Mouse (Mus musculus): ENCODE results near the gene Tuba1b. TPM values are rescaled to one million over a fixed set of nuclear protein-coding genes. Genes with fewer than 3 reads are reported as not detected.
A peak's percentile ranks its signal among the peaks of the same experiment; 100 is the strongest.

The Tuba1b gene
- total and polyA plus RNA-seq, 2 experiments from 2014 or later: 1,582 to 3,264 TPM

GRCm38 (mm10) chr15:98901530-98901929 is 32.8 kb downstream of the Tuba1b start:
- H3K9me3 ChIP-seq (ENCODE audit: low read length): no peaks in the 10 kb centered on the region
- no peak overlapping the region for H3K27ac ChIP-seq (ENCODE audit: low read depth, low read length)
- TF ChIP-seq CTCF (IDR thresholded peaks at IDR 0.05): no peak
- no peak overlapping the region for H3K9ac ChIP-seq (replicated peaks; ENCODE audit: low read length, poor library complexity, severe bottlenecking)
- ATAC-seq (ENCODE audit: low FRiP score): no peak
- H3K36me3 ChIP-seq (ENCODE audit: insufficient read depth, low read length): peaks cover 6% of the 10 kb centered on the region
- peaks cover 6% of the 10 kb centered on the region; the same call in 1 of the 2 replicates for H3K4me1 ChIP-seq (ENCODE audit: insufficient read depth, low read length)
- 52% methylated on average over 1 of the region's 1 CpGs for WGBS
- H3K4me3 ChIP-seq (ENCODE audit: low read depth, low read length): no peak overlapping the region
- H3K27me3 ChIP-seq (ENCODE audit: insufficient read depth, low read length): peaks cover 27% of the 10 kb centered on the region
- no peak overlapping the region for H3K4me2 ChIP-seq (ENCODE audit: low read depth, low read length, poor library complexity, severe bottlenecking)
- no peak for DNase-seq (ENCODE audit: low spot score)

- no peak for TF ChIP-seq CTCF (IDR thresholded peaks at IDR 0.05)
- DNase-seq (ENCODE audit: low spot score): no peak
- H3K9ac ChIP-seq (replicated peaks; ENCODE audit: low read length, poor library complexity, severe bottlenecking): no peak within 1 kb of the TSS
These were observed 36.2 kb downstream of the Tuba1b start, which contains the start of gene Dhh for GRCm38 (mm10) chr15:98897928-98898800. Dhh (minus strand) TSS chr15:98898540.

GRCm38 (mm10) chr15:98897495-98897894 is 36.9 kb downstream of the Tuba1b start:
- H3K36me3 ChIP-seq (ENCODE audit: insufficient read depth, low read length): no peaks in the 10 kb centered on the region; the same call in 1 of the 2 replicates
- no peak overlapping the region for H3K9ac ChIP-seq (replicated peaks; ENCODE audit: low read length, poor library complexity, severe bottlenecking)
- TF ChIP-seq CTCF (IDR thresholded peaks at IDR 0.05): no peak
- 8% methylated on average over 10 of the region's 10 CpGs for WGBS
- H3K9me3 ChIP-seq (ENCODE audit: low read length): no peaks in the 10 kb centered on the region
- H3K27me3 ChIP-seq (ENCODE audit: insufficient read depth, low read length): peaks cover 54% of the 10 kb centered on the region
- ATAC-seq (ENCODE audit: low FRiP score): no peak
- no peak overlapping the region for H3K27ac ChIP-seq (ENCODE audit: low read depth, low read length)
- no peak overlapping the region; the same call in 1 of the 2 replicates for H3K4me3 ChIP-seq (ENCODE audit: low read depth, low read length)
- no peak for DNase-seq (ENCODE audit: low spot score)
- peaks cover 25% of the 10 kb centered on the region for H3K4me1 ChIP-seq (ENCODE audit: insufficient read depth, low read length)
- H3K4me2 ChIP-seq (ENCODE audit: low read depth, low read length, poor library complexity, severe bottlenecking): no peak overlapping the region

More at GRCm38 (mm10) chr15:98897928-98898800, 36.2 kb downstream of the Tuba1b start, which contains the start of gene Dhh:
- peak within 1 kb of the TSS; percentile 20 for H3K4me3 ChIP-seq (ENCODE audit: low read depth, low read length)
- 2% methylated on average over 40 of the region's 41 CpGs for WGBS
- ATAC-seq (ENCODE audit: low FRiP score): no peak
- H3K36me3 ChIP-seq (ENCODE audit: insufficient read depth, low read length): no peaks in the 10 kb centered on the region; the same call in 1 of the 2 replicates
- H3K27me3 ChIP-seq (ENCODE audit: insufficient read depth, low read length): peaks cover 49% of the 10 kb centered on the region
- H3K4me2 ChIP-seq (ENCODE audit: low read depth, low read length, poor library complexity, severe bottlenecking): peak within 1 kb of the TSS; percentile 20
- H3K9me3 ChIP-seq (ENCODE audit: low read length): no peaks in the 10 kb centered on the region
- H3K4me1 ChIP-seq (ENCODE audit: insufficient read depth, low read length): peaks cover 25% of the 10 kb centered on the region
- H3K27ac ChIP-seq (ENCODE audit: low read depth, low read length): no peak within 1 kb of the TSS

GRCm38 (mm10) chr15:98895635-98896589 is 38.5 kb downstream of the Tuba1b start:
- Histone ChIP-seq H3K9me3 (ENCODE audit: low read length) (no peaks in the 10 kb centered on the region), H3K4me2 (ENCODE audit: low read depth, low read length, poor library complexity, severe bottlenecking) (peak overlapping the region; percentile 98), H3K36me3 (ENCODE audit: insufficient read depth, low read length) (no peaks in the 10 kb centered on the region), H3K9ac (replicated peaks; ENCODE audit: low read length, poor library complexity, severe bottlenecking) (peak overlapping the region; percentile 24; the same call in 1 of the 2 replicates), H3K4me1 (ENCODE audit: insufficient read depth, low read length) (peaks cover 25% of the 10 kb centered on the region), H3K4me3 (ENCODE audit: low read depth, low read length) (peak overlapping the region; percentile 53), H3K27me3 (ENCODE audit: insufficient read depth, low read length) (peaks cover 54% of the 10 kb centered on the region), H3K27ac (ENCODE audit: low read depth, low read length) (no peak overlapping the region)
- no peak for DNase-seq (ENCODE audit: low spot score)
- no peak for ATAC-seq (ENCODE audit: low FRiP score)
- no peak for TF ChIP-seq CTCF (IDR thresholded peaks at IDR 0.05)
- 3% methylated on average over 41 of the region's 41 CpGs for WGBS

DNA sequence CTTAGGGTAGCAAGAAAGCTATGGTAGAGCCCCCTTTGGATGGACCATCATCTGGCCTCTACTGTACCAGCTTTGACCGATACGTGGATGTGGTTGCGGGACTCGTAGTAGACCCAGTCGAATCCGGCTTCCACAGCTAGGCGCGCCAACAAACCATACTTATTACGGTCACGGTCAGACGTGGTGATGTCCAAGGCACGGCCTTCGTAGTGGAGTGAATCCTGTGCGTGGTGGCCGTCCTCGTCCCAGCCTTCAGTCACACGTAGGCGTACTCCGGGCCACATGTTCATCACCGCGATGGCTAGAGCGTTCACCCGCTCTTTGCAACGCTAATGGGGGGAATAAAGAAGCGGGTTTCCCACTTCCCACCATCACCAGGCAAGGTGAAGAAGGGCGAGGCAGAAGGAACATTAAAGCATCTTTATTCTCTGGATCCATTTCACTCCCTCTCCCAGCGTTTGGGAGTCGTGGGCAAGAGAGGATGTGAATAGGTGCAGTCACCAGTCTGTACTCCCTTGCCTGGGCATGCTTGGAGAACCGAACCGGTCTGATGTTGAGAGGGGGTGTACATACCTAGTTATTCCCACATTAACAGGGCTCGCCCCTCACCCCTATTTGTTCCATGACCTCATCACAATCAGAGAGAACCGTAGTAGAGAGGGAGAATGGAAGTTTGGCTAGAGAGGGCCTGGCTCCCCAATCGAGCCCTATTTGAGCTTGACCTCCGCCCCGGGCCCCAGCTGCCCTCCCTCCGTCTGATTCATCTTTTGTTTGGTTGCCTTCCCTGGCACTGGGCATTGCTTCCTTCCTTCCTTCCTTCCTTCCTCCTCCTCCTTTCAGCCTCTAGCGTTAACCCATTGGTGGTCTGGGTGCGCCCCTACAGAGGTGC is 39.4 kb downstream of the Tuba1b start:
- H3K27me3 ChIP-seq (ENCODE audit: insufficient read depth, low read length): peaks cover 54% of the 10 kb centered on the region
- H3K27ac ChIP-seq (ENCODE audit: low read depth, low read length): no peak overlapping the region
- ATAC-seq (ENCODE audit: low FRiP score) (no peak), DNase-seq (ENCODE audit: low spot score) (no peak)
- no peak for TF ChIP-seq CTCF (IDR thresholded peaks at IDR 0.05)
- H3K9ac ChIP-seq (replicated peaks; ENCODE audit: low read length, poor library complexity, severe bottlenecking): 0 out of 2 replicates have a peak overlapping the region, but pooled peaks have one; percentile 42
- H3K4me1 ChIP-seq (ENCODE audit: insufficient read depth, low read length): peaks cover 25% of the 10 kb centered on the region
- H3K4me3 ChIP-seq (ENCODE audit: low read depth, low read length): peak overlapping the region; percentile 53
- no peaks in the 10 kb centered on the region for H3K36me3 ChIP-seq (ENCODE audit: insufficient read depth, low read length)
- peak overlapping the region; percentile 98 for H3K4me2 ChIP-seq (ENCODE audit: low read depth, low read length, poor library complexity, severe bottlenecking)
- WGBS: 6% methylated on average over 38 of the region's 38 CpGs
- no peaks in the 10 kb centered on the region for H3K9me3 ChIP-seq (ENCODE audit: low read length)
